Mouse (Mus musculus) adrenal gland, postnatal 4 days (tissue): ENCODE data around the gene Hist1h3e. TPM values are rescaled to one million over a fixed set of nuclear protein-coding genes. Genes with fewer than 3 reads are reported as not detected.

Experiments
- DNase-seq, 2 experiments: peaks; one replicate each; pipeline ENCODE4 v3.0.0; 2021 to 2022; ENCODE audit warnings: low spot score in 2 of 2, mixed read lengths in 2 of 2
- microRNA-seq: library from miRNA; unstranded; fragments of <30 nt; microRNA quantifications from one replicate; pipeline ENCODE4 v1.2.0, GENCODE M21; 2021
- total RNA-seq, 2 experiments: library from RNA; stranded (reverse); gene quantifications; 2 replicates each; pipeline ENCODE4 v1.2.3; 2021

Hist1h3e gene
- total RNA-seq, 2 experiments from 2014 or later = 399 to 448 TPM

DNA sequence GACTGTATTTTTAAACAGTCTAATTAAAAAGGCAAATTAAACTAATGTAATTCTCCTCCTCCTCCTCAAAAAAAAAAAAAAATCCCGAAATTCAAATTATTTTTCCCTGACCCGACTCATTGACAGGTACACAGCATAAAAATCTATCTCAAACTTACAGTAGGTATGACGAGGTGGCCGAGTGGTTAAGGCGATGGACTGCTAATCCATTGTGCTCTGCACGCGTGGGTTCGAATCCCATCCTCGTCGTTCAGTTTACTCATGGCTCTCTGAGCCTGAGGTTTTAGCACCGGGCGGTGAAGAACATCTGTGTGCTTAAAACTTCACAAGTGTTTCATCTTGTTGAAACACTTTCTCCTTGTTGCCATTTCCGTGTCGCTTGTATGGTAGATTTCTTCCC lies 40.5 kb downstream of the Hist1h3e start:
- peak in 1 of 2 experiments; percentile 46 for DNase-seq

GRCm38 (mm10) chr13:23519416-23519815 lies 42.8 kb downstream of the Hist1h3e start:
- DNase-seq = no peak

GRCm38 (mm10) chr13:23518885-23519284 lies 43.3 kb downstream of the Hist1h3e start:
- no peak for DNase-seq

GRCm38 (mm10) chr13:23518295-23518603 lies 43.9 kb downstream of the Hist1h3e start:
- DNase-seq = no peak

- DNase-seq = peak; percentile 65 to 83
Observed at GRCm38 (mm10) chr13:23517603-23518294, 44.4 kb downstream of the Hist1h3e start.

GRCm38 (mm10) chr13:23516822-23517602 lies 45.2 kb downstream of the Hist1h3e start:
- DNase-seq = no peak

DNA sequence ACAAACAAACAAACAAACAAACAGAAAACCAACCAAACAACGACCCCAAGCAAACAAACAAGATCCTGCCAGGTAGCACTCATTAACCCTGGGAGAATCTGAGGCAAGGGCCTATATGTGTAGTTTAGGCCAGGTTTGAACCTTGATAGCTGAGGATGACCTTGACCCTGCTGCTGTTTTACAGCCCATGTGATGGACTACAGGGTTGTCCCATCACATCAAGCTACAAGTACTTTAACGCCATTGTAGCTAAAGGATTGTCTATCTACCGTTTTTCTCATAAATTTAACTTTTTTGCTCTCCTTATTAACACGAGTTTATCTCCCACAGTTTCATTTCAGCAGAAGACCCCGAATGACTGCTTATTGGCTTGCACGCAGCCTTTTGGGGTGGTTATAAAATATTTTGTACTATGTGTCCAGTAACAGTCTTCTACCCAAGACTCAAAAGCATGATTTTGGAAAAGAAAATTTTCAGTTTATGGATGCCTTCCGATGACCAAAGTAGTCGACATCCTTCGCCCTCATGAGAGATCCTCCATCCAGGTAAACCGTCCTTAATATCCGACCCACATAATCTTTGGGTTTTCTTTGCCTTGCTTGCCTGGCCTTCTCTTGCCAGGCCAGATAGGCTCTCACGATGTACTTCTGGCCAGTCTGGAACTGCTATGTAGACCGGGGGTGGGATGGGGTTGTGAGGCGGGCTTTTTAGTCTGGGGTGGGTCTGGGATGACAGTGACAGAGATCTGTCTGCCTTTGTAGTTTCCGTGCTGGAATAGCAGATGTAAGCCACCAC lies 46.1 kb downstream of the Hist1h3e start:
- no peak for DNase-seq

GRCm38 (mm10) chr13:23515281-23515680 lies 46.9 kb downstream of the Hist1h3e start:
- no peak for DNase-seq

GRCm38 (mm10) chr13:23513517-23513916 lies 48.7 kb downstream of the Hist1h3e start:
- DNase-seq = no peak

Small RNA genes lying within 50 kb of the gene (microRNA-seq; reads per million reads assigned to microRNA genes)
- gene Gm44297 = not detected
- gene Gm44359 = not detected
- gene Gm44394 = not detected
- gene n-TStga1 = 0.79 reads per million

Other genes starting within 250 kb of the Hist1h3e start
- 10 to 100 TPM; 22.9 to 23.5 TPM for gene Zfp322a, start 193.2 kb downstream of the Hist1h3e start, total RNA-seq
- 1 to 10 TPM; 7.9 to 8.9 TPM for gene Abt1, start 138.5 kb downstream of the Hist1h3e start, total RNA-seq
- gene Btn1a1, start 96.5 kb downstream of the Hist1h3e start, total RNA-seq = under 1 TPM; 0.20 to 0.87 TPM
- under 1 TPM in 1 of 2 experiments, not detected in 1; 0.17 TPM for gene Btn2a2, start 73.5 kb downstream of the Hist1h3e start, total RNA-seq
- 1,000 to 10,000 TPM; 1,239 to 1,302 TPM for gene Hist1h4h, start 31.3 kb downstream of the Hist1h3e start, total RNA-seq
- gene Hist1h2af, start 28.5 kb downstream of the Hist1h3e start, total RNA-seq = 100 to 1,000 TPM; 512 to 538 TPM
- gene Hist1h3g, start 26.9 kb downstream of the Hist1h3e start, total RNA-seq = 100 to 1,000 TPM; 144 to 196 TPM
- 10 to 100 TPM; 29.4 to 38.7 TPM for gene Hist1h2bh, start 19.0 kb downstream of the Hist1h3e start, total RNA-seq
- gene Hist1h3f, start 18.3 kb downstream of the Hist1h3e start, total RNA-seq = 100 to 1,000 TPM; 150 to 177 TPM
- 100 to 1,000 TPM; 899 to 983 TPM for gene Hist1h4f, start 10.7 kb downstream of the Hist1h3e start, total RNA-seq
- gene Hist1h1d, start 9.1 kb downstream of the Hist1h3e start, total RNA-seq = 10 to 100 TPM; 48.3 to 57.6 TPM
- 10 to 100 TPM; 79.7 to 95.7 TPM for gene Hist1h2ae, start 8.9 kb upstream of the Hist1h3e start, total RNA-seq
- 100 to 1,000 TPM; 627 to 705 TPM for gene Hist1h2bg, start 9.0 kb upstream of the Hist1h3e start, total RNA-seq
- gene Hist1h2bf, start 11.8 kb upstream of the Hist1h3e start, total RNA-seq = 100 to 1,000 TPM; 297 to 360 TPM
- 10 to 100 TPM; 63.5 to 64.6 TPM for gene Hist1h2ad, start 12.0 kb upstream of the Hist1h3e start, total RNA-seq
- 10 to 100 TPM; 64.3 to 80.4 TPM for gene Hist1h3d, start 13.4 kb upstream of the Hist1h3e start, total RNA-seq
- gene Hist1h4d, start 19.2 kb upstream of the Hist1h3e start, total RNA-seq = 100 to 1,000 TPM; 413 to 478 TPM
- 10 to 100 TPM; 40.6 to 48.5 TPM for gene Hist1h2be, start 58.8 kb upstream of the Hist1h3e start, total RNA-seq
- 100 to 1,000 TPM; 327 to 388 TPM for gene Hist1h1e, start 60.2 kb upstream of the Hist1h3e start, total RNA-seq
- gene Hist1h2ac, start 121.6 kb upstream of the Hist1h3e start, total RNA-seq = 10 to 100 TPM; 13.0 to 15.5 TPM
- 10 to 100 TPM; 92.5 to 95.2 TPM for gene Hist1h2bc, start 121.8 kb upstream of the Hist1h3e start, total RNA-seq
- gene Hist1h1t, start 133.4 kb upstream of the Hist1h3e start, total RNA-seq = 1 to 10 TPM; 1.8 to 2.2 TPM
- 100 to 1,000 TPM; 220 to 275 TPM for gene Hist1h4c, start 136.1 kb upstream of the Hist1h3e start, total RNA-seq
- gene Hfe, start 148.5 kb upstream of the Hist1h3e start, total RNA-seq = 10 to 100 TPM; 24.4 to 26.7 TPM
- gene Hist1h1c, start 176.4 kb upstream of the Hist1h3e start, total RNA-seq = 100 to 1,000 TPM; 583 to 655 TPM
- 100 to 1,000 TPM; 224 to 252 TPM for gene Hist1h3c, start 183.2 kb upstream of the Hist1h3e start, total RNA-seq
- 100 to 1,000 TPM; 268 to 325 TPM for gene Hist1h2bb, start 184.4 kb upstream of the Hist1h3e start, total RNA-seq
- gene Hist1h2ab, start 188.8 kb upstream of the Hist1h3e start, total RNA-seq = 100 to 1,000 TPM; 457 to 545 TPM
- 100 to 1,000 TPM; 526 to 670 TPM for gene Hist1h3b, start 189.9 kb upstream of the Hist1h3e start, total RNA-seq
- 100 to 1,000 TPM; 436 to 510 TPM for gene Hist1h4b, start 194.6 kb upstream of the Hist1h3e start, total RNA-seq
- 100 to 1,000 TPM; 348 to 415 TPM for gene Hist1h4a, start 198.9 kb upstream of the Hist1h3e start, total RNA-seq
- gene Hist1h3a, start 200.0 kb upstream of the Hist1h3e start, total RNA-seq = 100 to 1,000 TPM; 459 to 527 TPM
- 100 to 1,000 TPM; 405 to 481 TPM for gene Hist1h1a, start 201.3 kb upstream of the Hist1h3e start, total RNA-seq
- under 1 TPM in 1 of 2 experiments, not detected in 1; 0.20 TPM for gene Trim38, start 207.5 kb upstream of the Hist1h3e start, total RNA-seq
- 10 to 100 TPM in 1 of 2 experiments, under 1 TPM in 1; 0.53 to 10.9 TPM for gene Slc17a2, start 244.6 kb upstream of the Hist1h3e start, total RNA-seq